Mouse (Mus musculus) G1E (cell line): Measurements from ENCODE around the gene Arhgap22. TPM values are rescaled to one million over a fixed set of nuclear protein-coding genes. Genes with fewer than 3 reads are reported as not detected.

Experiments used
- ATAC-seq: 2 replicates; pipeline ENCODE4 v1.8.0; 2016; ENCODE audit warnings: mild to moderate bottlenecking; ENCODE audit not compliant: insufficient number of reproducible peaks, poor library complexity, low FRiP score, severe bottlenecking; ENCODE audit errors: extremely low read depth
- DNase-seq: peaks from one replicate; pipeline ENCODE4 v3.0.0; 2012; ENCODE audit warnings: low spot score
- H3K27me3 ChIP-seq: 2 replicates; pipeline ENCODE4 v1.6.1; 2012; ENCODE audit warnings: mild to moderate bottlenecking, low read length, inconsistent platforms; ENCODE audit not compliant: insufficient read depth
- H3K36me3 ChIP-seq: replicated peaks from 2 replicates; pipeline ENCODE3; 2012; ENCODE audit warnings: mild to moderate bottlenecking, inconsistent platforms
- H3K4me1 ChIP-seq: 2 replicates; pipeline ENCODE4 v1.6.1; 2012; ENCODE audit warnings: low read depth, low read length, inconsistent platforms, mixed read lengths; ENCODE audit not compliant: insufficient read depth
- H3K4me3 ChIP-seq: 2 replicates; pipeline ENCODE4 v1.5.1; 2012; ENCODE audit warnings: low read depth, mild to moderate bottlenecking, inconsistent platforms, low read length, moderate library complexity, mixed read lengths
- H3K9me3 ChIP-seq: replicated peaks from 2 replicates; pipeline ENCODE4 v1.6.1; 2012; ENCODE audit warnings: inconsistent platforms
- CTCF ChIP-seq: IDR thresholded peaks from 2 replicates; pipeline ENCODE4 v1.5.1; 2012; ENCODE audit warnings: low read depth, low read length, inconsistent platforms, mixed read lengths
- GATA1 ChIP-seq: IDR thresholded peaks from 2 replicates; pipeline ENCODE4 v1.6.1; 2012; ENCODE audit warnings: borderline replicate concordance, low read length, inconsistent platforms, mixed read lengths
- GATA2 ChIP-seq: IDR thresholded peaks from 2 replicates; pipeline ENCODE4 v1.6.1; 2012; ENCODE audit warnings: low read depth, low read length, inconsistent platforms, borderline replicate concordance
- POLR2AphosphoS5 ChIP-seq: IDR thresholded peaks from 2 replicates; pipeline ENCODE4 v1.6.1; 2012; ENCODE audit warnings: low read depth, low read length, inconsistent platforms; ENCODE audit not compliant: insufficient replicate concordance
- TAL1 ChIP-seq: conservative IDR thresholded peaks from 2 replicates; pipeline ENCODE4 v1.6.1; 2012; ENCODE audit warnings: low read depth, low read length, inconsistent platforms, mixed read lengths
- polyA plus RNA-seq: library from polyadenylated mRNA; stranded (reverse); fragments of >175 nt; gene quantifications from 2 replicates; pipeline ENCODE4 v1.2.3, GENCODE M21; 2012
- total RNA-seq, 2 experiments: library from RNA; stranded (forward) in 1 of 2; stranded (reverse) in 1 of 2; fragments of 200-1000 nt in 1 of 2; fragments of >200 nt in 1 of 2; fragmentation: Nextera tagmentation in 1 of 2; gene quantifications; 2 replicates each; pipeline ENCODE4 v1.2.3; 2014 to 2017

Arhgap22 gene
- total and polyA plus RNA-seq, 3 experiments, result 0.05 TPM; not detected in 2

DNA sequence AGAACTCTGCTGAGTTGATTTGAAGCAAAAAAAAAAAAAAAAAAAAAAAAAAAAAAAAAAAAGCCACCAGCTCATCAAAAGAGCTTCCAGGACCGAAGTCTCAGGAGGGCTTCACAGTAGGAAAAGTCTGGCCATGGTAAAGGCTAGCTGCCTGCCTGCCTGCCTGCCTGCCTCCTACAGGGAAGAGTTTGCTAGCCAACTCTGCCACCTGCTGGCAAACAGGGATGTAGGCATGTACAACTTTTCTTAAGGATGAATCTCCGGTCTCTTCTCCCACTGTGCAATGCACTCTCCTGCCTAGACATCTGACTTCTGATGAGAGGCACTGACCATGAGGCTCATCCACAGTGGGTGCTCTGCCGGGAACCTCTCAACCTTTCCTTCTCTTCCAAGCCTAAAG lies 157.4 kb downstream of the Arhgap22 start:
- ATAC-seq (peak; percentile 45; the same call in 1 of the 2 replicates), DNase-seq (peak; percentile 15)
- TF ChIP-seq CTCF (peak; percentile 28; the same call in 1 of the 2 replicates), GATA2 (no peak)
- peaks cover 11% of the 10 kb centered on the region for H3K36me3 ChIP-seq
- peaks cover 9% of the 10 kb centered on the region for H3K9me3 ChIP-seq
- no peaks in the 10 kb centered on the region for H3K4me1 ChIP-seq
- H3K27me3 ChIP-seq, result no peaks in the 10 kb centered on the region
- no peak overlapping the region for H3K4me3 ChIP-seq

DNA sequence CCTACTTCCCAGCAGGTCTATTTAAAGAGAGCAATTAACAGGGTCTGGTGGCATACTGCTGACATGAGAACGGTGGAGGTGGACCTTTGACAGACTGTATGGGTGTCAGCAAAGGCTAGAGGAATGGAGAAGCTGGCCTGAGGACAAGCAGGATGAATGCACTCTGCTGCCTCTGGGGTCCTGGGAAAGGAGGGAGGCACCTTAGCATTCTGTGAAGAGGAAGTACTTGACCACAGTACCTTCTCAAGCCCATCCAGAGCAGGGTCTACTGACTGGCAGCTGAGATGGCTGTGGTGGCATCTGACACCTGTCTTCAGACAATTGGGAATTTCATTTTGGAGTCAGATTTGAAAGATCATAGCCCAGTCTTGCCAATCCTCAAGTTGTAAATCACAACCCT lies 159.4 kb downstream of the Arhgap22 start:
- no peak overlapping the region for H3K4me3 ChIP-seq
- no peak for TF ChIP-seq TAL1
- TF ChIP-seq GATA1, result no peak
- TF ChIP-seq GATA2, result no peak
- peaks cover 21% of the 10 kb centered on the region for H3K36me3 ChIP-seq
- ATAC-seq, result no peak
- H3K9me3 ChIP-seq, result no peaks in the 10 kb centered on the region
- no peaks in the 10 kb centered on the region for H3K4me1 ChIP-seq
- no peak for DNase-seq
- no peaks in the 10 kb centered on the region for H3K27me3 ChIP-seq

GRCm38 (mm10) chr14:33374089-33374488 lies 160.3 kb downstream of the Arhgap22 start:
- Histone ChIP-seq H3K36me3 (peaks cover 24% of the 10 kb centered on the region), H3K9me3 (no peaks in the 10 kb centered on the region), H3K4me1 (peaks cover 7% of the 10 kb centered on the region), H3K4me3 (no peak overlapping the region), H3K27me3 (no peaks in the 10 kb centered on the region)
- TF ChIP-seq GATA1 (no peak), CTCF (no peak), POLR2AphosphoS5 (no peak), TAL1 (no peak)
- DNase-seq (no peak), ATAC-seq (no peak)

DNA sequence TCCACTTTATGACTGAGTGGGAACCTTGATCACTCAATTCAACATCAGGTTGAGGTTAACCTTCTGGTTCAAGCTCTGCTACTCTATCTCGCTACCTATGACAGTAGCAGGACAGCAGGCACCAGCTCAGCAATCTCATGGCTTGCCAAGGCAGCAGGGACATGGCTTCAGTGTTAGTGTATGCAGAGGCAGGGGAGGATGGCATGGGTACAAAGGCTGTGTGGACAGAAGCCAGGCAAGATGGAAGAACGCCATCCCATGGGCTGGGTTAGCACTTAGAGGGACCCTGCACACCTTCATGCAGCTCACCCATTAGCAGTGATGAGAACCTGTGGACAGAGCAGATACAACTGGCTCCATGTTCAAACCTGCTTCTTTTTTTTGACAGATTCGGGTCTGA lies 163.4 kb downstream of the Arhgap22 start:
- TF ChIP-seq GATA2 (no peak), GATA1 (no peak), TAL1 (no peak), POLR2AphosphoS5 (no peak), CTCF (no peak)
- no peak for ATAC-seq

DNA sequence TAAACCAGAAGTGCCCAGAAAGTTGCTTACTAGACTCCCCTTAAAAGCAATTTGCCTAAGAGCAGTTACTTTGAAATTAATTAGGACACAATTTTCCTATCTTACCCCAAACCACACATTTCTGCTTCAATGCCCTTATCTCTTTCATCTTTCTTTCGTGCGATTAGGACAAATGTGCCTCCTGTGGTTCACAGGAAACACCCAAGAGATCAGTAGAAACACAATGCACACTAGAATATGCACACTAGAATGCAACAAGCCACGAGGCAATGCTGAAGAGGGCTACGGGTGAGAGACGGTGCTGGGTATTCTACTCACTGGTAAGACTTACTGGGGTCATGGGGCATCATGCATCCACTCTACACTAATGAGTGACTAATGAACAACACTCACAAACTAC lies 164.9 kb downstream of the Arhgap22 start:
- Histone ChIP-seq H3K9me3 (no peaks in the 10 kb centered on the region), H3K36me3 (peaks cover 42% of the 10 kb centered on the region), H3K27me3 (no peaks in the 10 kb centered on the region), H3K4me3 (no peak overlapping the region), H3K4me1 (peaks cover 10% of the 10 kb centered on the region)
- ATAC-seq (peak; percentile 54), DNase-seq (no peak)
- no peak for TF ChIP-seq GATA2
- TF ChIP-seq CTCF, result no peak
- TF ChIP-seq GATA1, result no peak
- TF ChIP-seq POLR2AphosphoS5, result no peak
- no peak for TF ChIP-seq TAL1

More for the DNA sequence above, 163.4 kb downstream of the Arhgap22 start:
- H3K4me3 ChIP-seq, result no peak overlapping the region
- peaks cover 10% of the 10 kb centered on the region for H3K4me1 ChIP-seq
- H3K9me3 ChIP-seq, result no peaks in the 10 kb centered on the region
- H3K36me3 ChIP-seq, result peaks cover 35% of the 10 kb centered on the region
- no peak for DNase-seq
- H3K27me3 ChIP-seq, result no peaks in the 10 kb centered on the region

- Histone ChIP-seq H3K4me1 (peaks cover 10% of the 10 kb centered on the region), H3K9me3 (no peaks in the 10 kb centered on the region), H3K27me3 (no peaks in the 10 kb centered on the region), H3K4me3 (no peak overlapping the region), H3K36me3 (peaks cover 45% of the 10 kb centered on the region)
- TF ChIP-seq POLR2AphosphoS5 (no peak), CTCF (no peak), GATA1 (no peak), GATA2 (no peak), TAL1 (no peak)
- ATAC-seq (no peak), DNase-seq (no peak)
These were observed 167.1 kb downstream of the Arhgap22 start for GRCm38 (mm10) chr14:33380830-33381457.
